Mouse (Mus musculus) frontal cortex, adult (tissue): ENCODE data around the gene Gm43064.
A peak's percentile ranks its signal among the peaks of the same experiment; 100 is the strongest.

Experiments
- ATAC-seq: cut with Nextera tagmentation; 2 replicates; pipeline ENCODE4 v1.9.2; 2017; ENCODE audit warnings: mild to moderate bottlenecking, moderate library complexity, mixed read lengths; ENCODE audit not compliant: low TSS enrichment

Gm43064 gene

DNA sequence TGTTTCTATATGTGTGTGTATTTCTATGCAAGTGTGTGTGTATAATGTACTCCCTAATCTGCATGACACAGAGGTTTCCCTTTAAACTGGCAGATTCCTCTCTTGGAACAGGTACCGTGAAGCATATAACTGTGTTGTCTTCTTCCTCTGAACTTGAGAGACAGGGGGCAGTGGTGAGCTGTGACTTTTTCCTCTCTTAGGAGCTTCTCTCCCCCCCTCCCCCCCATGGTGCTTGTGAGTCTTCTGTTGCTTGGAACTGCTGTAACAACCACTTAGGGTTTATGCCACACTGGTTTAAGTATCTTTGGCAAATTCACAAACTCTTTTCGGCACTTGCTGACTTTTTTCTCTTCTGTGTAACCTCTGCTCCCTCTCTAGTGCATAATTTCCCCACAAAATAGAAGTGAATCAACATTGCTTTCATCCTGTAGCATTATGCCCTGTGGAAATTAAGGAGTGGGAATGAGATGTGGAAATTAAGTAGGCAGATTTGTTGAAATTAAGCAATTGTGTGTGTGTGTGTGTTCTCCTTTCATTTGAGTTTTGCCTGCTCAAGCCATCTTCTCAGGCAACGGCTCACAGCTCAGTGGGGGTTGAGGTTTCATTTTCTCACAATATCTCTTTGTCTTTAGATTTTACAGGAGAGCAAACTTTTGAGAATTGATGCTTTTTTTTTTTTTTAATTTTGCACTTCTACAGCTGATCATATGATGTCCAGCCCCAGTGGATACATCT lies 43.4 kb downstream of the Gm43064 start:
- ATAC-seq: peak; percentile 34; the same call in 1 of the 2 replicates

DNA sequence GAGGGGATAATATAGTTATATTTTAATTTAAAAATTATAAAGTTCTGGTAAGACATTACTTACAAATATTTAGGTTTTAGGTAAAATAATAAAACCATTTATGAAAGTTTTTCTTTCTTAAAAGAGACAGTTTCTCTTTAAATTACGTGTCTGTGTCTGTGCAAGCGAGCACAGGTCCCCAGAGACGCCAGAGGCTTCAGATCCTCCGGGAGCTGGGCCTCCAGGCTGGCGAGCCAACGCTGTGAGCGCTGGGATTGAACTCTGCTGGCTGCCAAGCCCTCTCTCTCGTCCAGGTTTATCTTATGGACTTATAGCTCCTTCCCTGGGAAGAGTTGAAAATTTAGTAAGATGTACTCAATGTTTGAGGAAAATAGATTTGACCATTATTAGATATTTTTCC lies 44.4 kb downstream of the Gm43064 start:
- ATAC-seq: no peak

DNA sequence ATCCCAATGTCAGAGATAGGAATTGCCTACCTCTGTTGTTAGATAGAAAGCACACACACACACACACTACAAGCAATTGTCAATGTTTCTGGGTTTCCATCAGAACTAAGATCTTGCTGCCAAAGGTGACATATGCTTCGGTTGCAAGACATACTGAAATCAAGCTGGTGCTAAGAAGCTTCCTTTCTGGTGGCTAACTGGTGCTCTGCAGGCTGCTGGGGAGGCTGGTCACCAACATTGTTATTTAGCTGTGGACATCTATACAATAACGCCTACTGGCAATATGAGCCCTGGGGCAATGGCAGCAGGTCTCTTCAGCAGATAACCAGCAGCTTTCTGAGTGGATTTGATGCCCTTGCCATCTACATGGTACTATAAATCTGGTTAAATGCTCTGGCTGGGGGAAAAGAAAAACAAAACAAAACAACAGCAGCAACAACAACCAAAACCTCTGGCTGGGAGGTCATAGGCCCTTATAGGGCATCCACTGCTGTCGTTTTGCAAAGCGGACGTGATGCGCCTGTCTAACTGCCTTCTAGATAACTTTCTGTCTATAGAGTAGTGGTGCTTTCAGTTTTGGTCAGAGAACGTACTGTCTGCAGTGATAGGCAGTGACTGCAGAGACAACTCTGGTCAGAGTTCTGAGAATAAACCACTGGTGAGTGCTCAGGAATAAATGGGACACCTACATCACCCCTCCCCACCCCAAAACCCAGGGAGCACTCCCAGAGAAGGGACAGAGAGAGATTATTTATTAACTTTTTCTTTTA lies 47.8 kb downstream of the Gm43064 start:
- ATAC-seq: no peak

DNA sequence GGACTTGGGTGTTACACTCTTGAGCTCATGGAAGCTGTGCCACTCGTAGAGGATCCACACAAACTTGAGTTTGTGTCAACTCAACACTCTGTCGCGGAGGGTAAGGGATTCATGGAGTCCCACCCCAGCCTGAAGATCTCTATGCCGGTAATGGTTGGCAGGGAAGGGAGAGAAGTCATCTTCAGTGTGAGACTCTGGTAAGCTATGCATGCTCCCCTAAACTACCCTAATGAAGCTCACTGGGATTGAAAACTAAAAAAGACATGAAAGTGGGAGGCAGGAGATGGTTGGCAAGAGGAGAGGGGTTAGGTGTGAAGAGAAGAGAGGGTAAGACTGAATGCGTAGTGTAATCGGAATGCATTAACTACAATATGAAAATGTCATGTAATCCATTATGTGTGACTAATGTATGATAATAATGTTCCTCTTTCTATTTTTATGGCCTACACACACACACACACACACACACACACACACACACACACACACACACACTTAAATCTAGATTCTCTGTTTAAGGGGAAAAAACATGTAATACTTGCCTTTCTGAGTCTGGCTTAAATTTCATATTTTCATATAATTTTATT lies 48.7 kb downstream of the Gm43064 start:
- ATAC-seq: no peak

DNA sequence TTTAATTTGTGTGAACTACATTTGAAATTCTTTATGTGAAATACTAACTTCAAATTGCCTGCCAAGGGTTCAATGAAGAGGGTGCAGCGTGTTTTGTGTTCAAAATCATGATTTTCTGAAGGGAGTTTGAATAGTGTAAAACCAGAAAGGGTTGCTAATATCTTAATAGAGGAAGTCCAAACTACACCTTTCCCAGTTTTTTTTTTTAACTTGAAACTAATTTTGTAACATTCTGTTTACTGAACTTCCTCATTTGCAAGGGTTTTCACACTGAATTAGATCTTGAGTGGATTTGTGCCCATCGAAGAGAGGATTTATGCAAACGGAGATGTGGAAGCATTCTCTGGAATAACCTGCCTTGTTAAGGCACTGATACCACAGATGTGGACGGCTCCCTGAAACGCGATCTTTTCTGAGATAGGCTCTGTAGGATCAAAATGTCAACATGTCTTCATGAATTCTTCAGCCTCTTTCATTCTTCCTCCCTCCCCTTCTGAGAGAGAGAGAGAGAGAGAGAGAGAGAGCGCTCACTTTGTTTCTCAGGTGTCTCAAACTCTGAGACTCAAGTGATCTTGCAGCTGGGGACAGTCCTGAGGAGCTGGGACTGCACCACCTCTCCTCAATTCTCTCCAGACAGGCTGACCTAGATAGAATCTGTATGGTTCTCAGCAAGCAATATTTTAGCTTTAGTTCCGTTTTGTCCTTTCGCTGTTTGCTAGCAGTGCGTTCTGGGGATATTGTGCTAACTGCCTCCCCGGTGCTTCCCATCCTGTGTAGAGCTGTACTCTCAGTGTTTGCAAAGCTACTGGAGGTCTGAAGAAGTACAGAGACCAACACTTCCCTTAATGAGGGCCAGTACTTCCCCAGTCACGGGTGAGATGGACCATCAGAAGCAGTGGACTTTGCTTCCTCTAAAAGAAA lies 49.8 kb downstream of the Gm43064 start, which contains the start of gene Ptpn22:
Gene Ptpn22, plus strand, starts transcription at position 915 of the 921 bp plus-strand sequence.
- no peak for ATAC-seq

DNA sequence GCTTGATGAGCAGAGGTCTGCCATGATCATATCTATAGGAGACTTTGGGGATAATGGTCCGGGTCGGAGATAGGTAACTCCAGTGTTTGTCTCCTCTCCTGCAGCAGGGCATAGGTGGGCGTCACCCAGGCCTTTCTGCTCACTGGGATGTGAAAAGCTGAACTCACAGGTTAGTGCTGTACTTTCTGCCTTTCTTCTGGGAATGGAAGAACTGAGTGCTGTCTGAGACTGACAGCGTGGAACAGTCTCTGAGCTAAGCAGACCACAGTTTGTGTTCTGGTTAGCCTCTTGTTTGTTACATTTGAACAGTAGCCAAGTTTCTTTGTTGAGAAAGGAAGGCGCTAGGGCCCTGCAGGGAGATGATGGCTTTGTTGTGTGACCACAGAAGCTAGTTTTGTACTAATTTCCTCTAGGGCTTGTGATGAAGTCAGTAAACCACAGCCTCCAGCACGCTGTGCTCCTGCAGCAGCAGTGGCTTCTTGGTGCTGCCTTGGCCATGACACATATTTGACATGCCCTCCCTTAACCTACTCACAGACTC lies 50.5 kb downstream of the Gm43064 start:
- ATAC-seq: no peak

DNA sequence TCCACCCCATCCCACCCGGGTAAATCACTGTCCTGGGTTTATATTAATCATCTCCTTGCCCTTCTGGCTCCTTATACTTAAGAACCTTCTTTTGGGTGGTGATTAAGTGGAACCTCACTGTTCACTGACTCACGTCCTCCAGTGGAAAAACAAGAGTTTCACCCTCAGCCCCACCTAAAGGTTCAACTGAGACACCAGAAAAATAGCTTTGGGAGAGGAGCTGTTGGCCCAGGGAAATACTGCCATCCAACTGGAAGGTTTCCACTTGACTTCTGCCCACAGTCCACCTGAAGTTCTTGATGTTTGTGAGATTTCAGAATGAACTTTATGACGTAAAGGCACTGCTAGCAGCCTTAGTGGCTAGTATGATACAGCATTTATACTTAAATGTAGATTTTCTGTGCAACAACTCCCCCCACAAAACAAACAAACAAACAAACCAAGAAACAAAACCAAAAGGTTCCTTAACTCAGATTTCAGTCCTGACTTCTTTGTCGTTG lies 53.4 kb downstream of the Gm43064 start:
- no peak for ATAC-seq

DNA sequence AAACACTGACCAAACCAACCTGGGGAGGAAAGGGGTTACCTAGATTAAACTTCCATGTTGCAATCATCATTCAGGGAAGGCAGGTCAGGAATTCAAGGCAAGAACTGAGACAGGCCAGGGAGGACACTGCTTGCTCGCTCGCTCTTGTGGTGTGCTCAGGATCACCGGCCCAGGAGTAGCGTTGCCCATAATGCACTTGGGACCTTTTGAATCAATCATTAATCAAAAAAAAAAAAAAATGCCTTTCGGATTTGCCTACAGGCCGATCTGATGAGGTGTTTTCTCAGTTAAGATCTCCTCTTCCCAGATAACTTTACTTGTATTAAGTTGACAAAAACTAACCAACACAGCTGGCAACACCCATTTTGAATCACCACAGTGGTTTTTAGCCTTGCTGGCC lies 54.8 kb downstream of the Gm43064 start:
- ATAC-seq: no peak

DNA sequence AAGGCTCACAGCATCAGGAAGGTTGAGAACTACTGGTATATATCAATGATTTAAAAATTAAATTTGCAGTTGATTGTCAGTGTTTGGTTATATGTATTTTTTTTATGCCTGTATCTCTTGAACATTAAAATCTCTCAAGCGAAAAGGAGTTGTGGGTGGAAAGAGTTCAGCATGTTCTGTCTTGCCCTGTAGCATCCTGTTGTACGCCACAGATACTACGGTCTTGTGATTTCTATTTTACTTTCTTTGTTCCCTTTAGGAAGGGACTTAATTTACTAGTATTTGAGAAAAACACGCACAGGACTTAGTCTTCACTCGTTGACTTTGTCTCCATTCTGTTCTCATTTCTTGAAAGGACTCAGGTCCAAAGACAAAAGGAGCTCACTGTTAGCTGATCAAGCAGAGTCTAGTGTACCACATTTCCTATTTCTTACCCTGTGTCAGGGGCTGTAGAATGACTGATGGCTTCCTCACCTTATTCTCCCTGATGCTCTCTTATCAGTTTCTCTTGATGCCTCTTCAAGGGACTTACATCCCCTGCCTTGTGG lies 58.1 kb downstream of the Gm43064 start:
- ATAC-seq: no peak

DNA sequence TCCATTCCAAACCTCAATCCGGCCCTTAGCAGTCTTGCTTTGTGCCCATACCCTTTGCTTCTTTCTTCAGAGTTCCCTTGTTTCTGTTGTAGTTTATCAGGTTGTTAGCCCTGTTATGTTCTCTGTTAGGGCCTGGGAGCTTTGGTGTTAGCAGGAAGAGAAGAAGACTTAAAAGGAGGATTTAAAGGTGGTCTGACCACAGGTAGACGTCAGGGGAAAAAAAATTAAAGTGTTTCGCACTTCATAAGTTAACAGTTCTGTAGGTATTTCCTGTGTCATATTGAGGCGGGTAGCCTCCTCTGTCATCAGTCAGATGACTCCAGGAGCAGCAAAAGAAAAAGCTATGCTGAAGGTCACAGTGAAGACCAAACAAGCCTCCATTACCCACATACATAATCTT lies 58.6 kb downstream of the Gm43064 start:
- no peak for ATAC-seq

DNA sequence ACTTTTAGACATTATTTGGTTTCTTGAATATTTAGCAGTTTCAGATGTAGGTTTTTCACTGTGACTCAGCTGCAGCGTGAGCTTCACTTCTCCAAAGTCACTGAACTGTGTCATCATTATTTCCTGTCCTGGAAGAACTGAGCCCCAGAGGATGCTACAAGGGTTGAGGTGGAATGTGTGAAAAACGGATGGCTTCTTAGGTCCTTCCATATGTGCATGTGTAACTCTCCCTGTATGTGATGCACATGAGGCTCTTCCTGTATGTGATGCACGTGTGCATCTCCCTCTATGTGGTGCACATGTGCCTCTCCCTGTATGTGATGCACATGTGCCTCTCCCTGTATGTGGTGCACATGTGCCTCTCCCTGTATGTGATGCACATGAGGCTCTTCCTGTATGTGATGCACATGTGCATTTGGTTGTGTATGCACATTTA lies 63.3 kb downstream of the Gm43064 start:
- no peak for ATAC-seq

DNA sequence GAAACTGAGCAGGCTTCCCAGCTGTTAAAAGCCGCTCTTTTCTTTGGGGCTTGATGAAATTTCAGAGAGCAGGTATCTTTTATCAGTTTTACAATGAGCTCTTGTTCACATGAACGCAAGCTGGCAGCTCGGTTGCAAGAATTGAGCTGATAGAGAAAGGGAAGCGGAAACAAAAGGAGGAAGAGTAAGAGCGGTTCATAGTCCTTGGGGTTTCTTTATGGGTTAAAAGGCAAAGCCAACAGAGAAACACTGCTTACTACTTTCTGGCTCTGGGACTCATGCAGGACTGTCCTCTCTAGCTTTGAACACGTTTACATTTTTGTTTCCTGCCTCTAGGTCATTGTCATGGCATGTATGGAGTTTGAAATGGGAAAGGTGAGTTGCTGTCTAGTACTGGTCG lies 65.0 kb downstream of the Gm43064 start:
- ATAC-seq: no peak

DNA sequence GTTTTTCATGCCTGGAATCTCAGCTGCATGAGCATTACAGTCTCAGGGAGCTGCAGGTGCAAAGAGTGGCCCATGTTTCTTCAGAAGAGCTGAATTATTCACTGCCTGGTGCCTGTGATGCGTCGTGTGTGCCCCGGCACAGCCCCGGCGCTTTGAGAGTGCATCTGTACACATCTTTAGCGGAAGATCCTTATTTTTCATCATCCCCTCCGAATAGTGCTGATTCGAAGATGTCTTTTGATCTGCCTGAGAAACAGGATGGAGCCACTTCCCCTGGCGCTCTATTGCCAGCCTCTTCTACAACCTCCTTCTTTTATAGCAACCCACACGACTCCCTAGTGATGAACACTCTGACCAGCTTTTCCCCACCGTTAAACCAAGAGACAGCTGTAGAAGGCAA lies 76.6 kb downstream of the Gm43064 start:
- ATAC-seq: peak; percentile 44; the same call in 1 of the 2 replicates

DNA sequence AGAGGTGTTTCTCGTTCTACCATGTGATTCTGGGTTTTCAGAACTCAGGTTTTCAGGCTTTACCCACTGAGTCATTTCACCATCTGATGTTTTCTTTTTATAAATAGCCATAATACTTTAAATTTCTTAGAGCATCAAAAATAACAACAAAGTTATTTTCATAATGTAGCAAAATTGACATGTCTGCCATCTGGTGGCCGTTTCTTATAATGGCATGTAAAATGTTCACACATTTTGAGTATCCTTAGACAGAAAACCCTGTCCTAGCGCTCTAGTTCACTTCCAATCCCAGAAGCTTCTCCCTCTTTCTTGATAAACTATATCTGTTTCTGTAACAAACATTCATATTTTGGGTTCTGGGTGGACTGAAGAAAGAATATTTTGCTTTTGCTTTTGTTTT lies 78.2 kb downstream of the Gm43064 start:
- ATAC-seq: no peak; the same call in 1 of the 2 replicates
